Mouse (Mus musculus) B cell, adult 67 days (primary cell): ENCODE data around the gene Hace1. TPM values are rescaled to one million over a fixed set of nuclear protein-coding genes. Genes with fewer than 3 reads are reported as not detected.

Experiments used
- total RNA-seq, 2 experiments: library from RNA; stranded (reverse); gene quantifications; 4 replicates each; pipeline ENCODE4 v1.2.4; 2023

The Hace1 gene
- total RNA-seq: 10 to 100 TPM; 17.6 to 21.7 TPM

DNA sequence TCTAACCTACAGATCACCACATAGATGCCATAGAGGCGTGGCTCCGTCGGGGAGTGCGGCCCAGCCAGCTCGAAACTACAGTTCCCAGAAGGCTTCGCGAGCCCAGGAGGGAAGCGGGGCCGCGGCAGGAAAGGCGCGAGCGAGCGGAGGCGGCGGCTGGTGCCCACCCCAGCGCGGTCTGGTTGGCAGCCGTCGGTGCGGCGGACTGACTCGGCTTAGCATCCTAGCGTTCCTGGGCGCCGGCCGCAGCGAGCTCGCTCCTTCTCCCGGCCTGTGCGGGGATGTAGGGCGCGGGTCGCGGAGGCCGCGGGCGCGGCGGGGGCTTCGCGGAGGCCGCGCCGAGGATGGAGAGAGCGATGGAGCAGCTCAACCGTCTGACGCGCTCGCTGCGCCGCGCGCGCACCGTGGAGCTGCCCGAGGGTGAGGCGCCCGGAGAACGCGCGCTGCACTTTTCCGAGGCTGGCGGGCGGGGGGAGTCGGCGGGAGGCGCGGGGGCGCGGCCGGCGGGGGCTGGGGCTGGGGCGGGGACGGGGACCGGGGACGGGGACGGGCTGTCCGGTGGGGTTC, at the start of gene Hace1:
Gene Hace1, plus strand, starts transcription at position 99 of the 567 bp plus-strand sequence.

Other genes with a start within 250 kb of the Hace1 start
- not detected for gene Bves, start 242.1 kb upstream of the Hace1 start, total RNA-seq
- gene Lin28b, start 91.4 kb upstream of the Hace1 start, total RNA-seq: not detected